Mouse (Mus musculus): ENCODE measurements around the gene Slc9a1. TPM values are rescaled to one million over a fixed set of nuclear protein-coding genes. Genes with fewer than 3 reads are reported as not detected.

Gene Slc9a1
- polyA plus RNA-seq, 1 experiment from 2014 or later = 9.4 TPM

DNA sequence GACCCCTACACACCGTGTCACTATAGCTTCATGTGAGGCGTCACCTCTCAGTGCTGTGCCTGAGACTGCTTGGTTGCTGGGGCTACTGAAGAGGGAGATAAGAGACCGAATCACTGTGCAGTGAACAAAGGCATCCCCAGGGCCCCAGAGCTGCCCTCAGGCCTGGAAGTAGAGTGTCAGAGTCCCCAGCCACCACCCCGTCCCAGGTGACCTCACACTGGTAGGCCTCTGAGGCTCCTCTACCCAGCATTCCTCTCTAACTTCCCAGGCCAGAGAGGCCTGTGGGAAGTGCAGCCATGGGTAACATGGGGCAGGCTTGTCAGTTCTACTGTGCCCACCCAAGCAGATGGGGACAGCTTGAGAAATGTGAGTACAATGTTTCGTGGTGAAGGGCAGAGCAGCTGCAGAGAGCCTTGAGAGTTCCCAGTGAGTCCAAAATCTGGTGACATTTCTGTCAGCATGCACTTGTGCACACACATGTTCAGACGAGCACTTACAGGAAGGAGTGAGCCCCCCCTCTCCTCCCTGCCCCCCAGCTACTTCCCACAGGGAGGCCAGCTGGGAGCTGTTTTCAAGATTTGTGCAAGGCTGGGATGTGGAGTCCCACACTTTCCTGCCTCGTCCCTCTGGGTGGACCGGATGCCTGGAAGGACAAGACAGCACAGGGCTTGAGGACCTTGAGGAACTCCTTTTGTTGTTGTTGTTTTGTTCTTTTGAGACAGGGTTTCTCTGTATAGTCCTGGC, 37.0 kb downstream of the Slc9a1 start:
- 57% methylated on average over 8 of the region's 8 CpGs for WGBS
- peak overlapping the region; percentile 33; the same call in 1 of the 2 replicates for H3K27ac ChIP-seq
- no peak overlapping the region for H3K4me3 ChIP-seq
- H3K9me3 ChIP-seq = no peaks in the 10 kb centered on the region
- peaks cover 31% of the 10 kb centered on the region for H3K4me1 ChIP-seq
- peaks cover under 1% of the 10 kb centered on the region; the same call in 1 of the 2 replicates for H3K36me3 ChIP-seq
- no peaks in the 10 kb centered on the region for H3K27me3 ChIP-seq
- H3K4me2 ChIP-seq = no peak overlapping the region
- peak overlapping the region; percentile 51; the same call in 1 of the 2 replicates for H3K9ac ChIP-seq
- ATAC-seq (ENCODE audit: insufficient number of reproducible peaks, insufficient read depth, low FRiP score, low TSS enrichment, low read depth) = no peak

DNA sequence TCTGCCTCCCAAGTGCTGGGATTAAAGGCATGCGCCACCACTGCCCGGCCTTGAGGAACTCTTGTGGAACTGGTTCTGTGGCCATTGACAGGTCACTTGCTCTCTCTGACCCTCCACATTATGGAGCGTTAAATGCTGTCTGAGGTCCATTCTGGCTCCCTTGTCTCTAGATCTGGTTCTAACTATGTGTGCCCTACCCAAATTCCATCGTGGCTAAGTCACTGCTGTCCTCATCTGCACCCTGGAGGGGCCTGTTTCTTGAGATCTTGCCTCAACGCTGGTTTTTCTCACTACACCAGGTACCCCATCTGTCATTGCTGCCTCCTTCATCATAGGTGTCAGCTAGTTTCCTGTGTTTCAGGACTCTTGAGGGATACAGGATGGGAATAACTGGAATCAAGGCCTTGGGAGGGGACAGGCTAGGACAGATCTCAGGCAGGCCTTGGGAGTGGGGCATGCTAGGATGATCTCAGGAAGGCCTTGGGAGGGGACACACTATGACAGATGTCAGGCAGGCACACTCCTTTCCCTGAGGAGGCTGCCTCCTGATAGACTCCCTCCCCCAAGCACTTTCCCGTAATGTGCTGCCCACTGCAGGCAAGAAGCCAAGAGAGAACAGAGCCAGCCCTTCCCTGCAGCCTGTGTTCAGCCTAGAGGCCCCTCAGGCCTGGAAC, 37.7 kb downstream of the Slc9a1 start:
- H3K27me3 ChIP-seq = no peaks in the 10 kb centered on the region
- no peak overlapping the region for H3K4me2 ChIP-seq
- no peak overlapping the region for H3K4me3 ChIP-seq
- no peaks in the 10 kb centered on the region for H3K9me3 ChIP-seq
- peak overlapping the region; percentile 69 for H3K27ac ChIP-seq
- ATAC-seq (ENCODE audit: insufficient number of reproducible peaks, insufficient read depth, low FRiP score, low TSS enrichment, low read depth) = no peak
- H3K4me1 ChIP-seq = peaks cover 31% of the 10 kb centered on the region
- H3K9ac ChIP-seq = peak overlapping the region; percentile 7
- WGBS = 62% methylated on average over 6 of the region's 6 CpGs
- H3K36me3 ChIP-seq = peaks cover 8% of the 10 kb centered on the region

DNA sequence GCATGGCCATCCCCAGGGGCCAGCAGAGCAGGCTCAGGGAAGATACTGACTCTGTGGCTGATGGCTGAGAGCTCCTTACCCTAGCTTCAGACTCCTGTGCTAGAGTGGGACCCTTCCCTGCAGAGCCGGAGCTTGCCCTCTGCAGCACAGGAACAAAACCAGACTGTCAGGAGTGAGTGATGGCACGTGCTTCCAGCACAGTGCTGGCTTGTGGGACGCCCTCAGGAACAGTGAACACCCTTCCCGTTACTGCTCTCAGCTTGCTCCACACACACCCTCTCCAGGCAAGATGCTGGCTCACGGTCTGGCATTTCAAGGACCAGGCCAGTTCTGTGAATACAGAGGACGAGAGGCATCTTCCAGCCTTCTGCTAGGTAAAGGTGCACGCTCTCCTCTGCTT, 38.5 kb downstream of the Slc9a1 start:
- ATAC-seq (ENCODE audit: insufficient number of reproducible peaks, insufficient read depth, low FRiP score, low TSS enrichment, low read depth) = no peak
- peak overlapping the region; percentile 69 for H3K27ac ChIP-seq
- H3K4me2 ChIP-seq = no peak overlapping the region
- no peaks in the 10 kb centered on the region for H3K27me3 ChIP-seq
- H3K36me3 ChIP-seq = peaks cover 14% of the 10 kb centered on the region
- H3K4me3 ChIP-seq = no peak overlapping the region
- H3K9me3 ChIP-seq = no peaks in the 10 kb centered on the region
- peak overlapping the region; percentile 7; the same call in 1 of the 2 replicates for H3K9ac ChIP-seq
- peaks cover 31% of the 10 kb centered on the region for H3K4me1 ChIP-seq
- 59% methylated on average over 7 of the region's 7 CpGs for WGBS

DNA sequence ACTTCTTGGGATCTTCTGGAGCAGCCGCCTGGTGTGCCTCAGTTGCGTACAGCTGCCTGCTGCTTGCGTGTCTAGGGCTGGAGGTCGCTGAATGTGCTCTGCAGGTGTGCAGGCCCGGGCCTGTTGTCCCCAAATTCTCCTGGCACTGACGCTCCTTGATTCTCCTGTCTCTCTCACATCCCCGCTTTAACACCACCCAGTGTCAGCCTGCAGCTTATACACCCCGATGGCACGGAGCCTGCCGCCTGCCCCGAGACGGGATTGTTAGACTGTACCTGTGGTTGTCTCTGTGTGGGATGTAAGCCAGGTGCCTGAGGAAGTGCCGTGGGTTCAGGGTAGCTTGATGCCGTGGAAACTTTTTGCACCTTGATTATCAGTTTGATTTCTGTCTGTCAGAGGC, 41.5 kb downstream of the Slc9a1 start:
- Histone ChIP-seq H3K4me3 (no peak overlapping the region), H3K4me2 (no peak overlapping the region), H3K27me3 (no peaks in the 10 kb centered on the region), H3K9me3 (no peaks in the 10 kb centered on the region), H3K27ac (no peak overlapping the region), H3K36me3 (peaks cover 26% of the 10 kb centered on the region), H3K4me1 (peaks cover 25% of the 10 kb centered on the region), H3K9ac (no peak overlapping the region; the same call in 1 of the 2 replicates)
- no peak for ATAC-seq (ENCODE audit: insufficient number of reproducible peaks, insufficient read depth, low FRiP score, low TSS enrichment, low read depth)
- WGBS = 72% methylated on average over 14 of the region's 14 CpGs

DNA sequence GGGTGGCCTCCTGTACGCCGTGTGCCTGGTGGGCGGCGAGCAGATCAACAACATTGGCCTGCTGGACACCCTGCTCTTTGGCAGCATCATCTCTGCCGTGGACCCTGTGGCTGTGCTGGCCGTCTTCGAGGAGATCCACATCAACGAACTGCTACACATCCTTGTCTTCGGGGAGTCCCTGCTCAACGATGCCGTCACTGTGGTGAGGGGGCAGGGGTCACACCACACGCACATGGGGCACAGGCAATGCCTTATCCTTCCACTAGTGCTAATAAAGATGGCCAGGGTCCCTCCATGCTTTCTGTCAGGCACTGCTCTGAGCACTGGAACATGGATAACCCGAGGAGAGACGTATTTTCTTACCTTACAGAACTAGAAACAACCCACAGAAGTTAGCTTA, 42.6 kb downstream of the Slc9a1 start:
- peaks cover 34% of the 10 kb centered on the region for H3K36me3 ChIP-seq
- H3K27me3 ChIP-seq = no peaks in the 10 kb centered on the region
- H3K27ac ChIP-seq = no peak overlapping the region
- H3K9ac ChIP-seq = no peak overlapping the region
- no peak for ATAC-seq (ENCODE audit: insufficient number of reproducible peaks, insufficient read depth, low FRiP score, low TSS enrichment, low read depth)
- no peak overlapping the region for H3K4me3 ChIP-seq
- H3K4me2 ChIP-seq = no peak overlapping the region
- H3K9me3 ChIP-seq = no peaks in the 10 kb centered on the region
- 87% methylated on average over 14 of the region's 14 CpGs for WGBS
- peaks cover 14% of the 10 kb centered on the region for H3K4me1 ChIP-seq

DNA sequence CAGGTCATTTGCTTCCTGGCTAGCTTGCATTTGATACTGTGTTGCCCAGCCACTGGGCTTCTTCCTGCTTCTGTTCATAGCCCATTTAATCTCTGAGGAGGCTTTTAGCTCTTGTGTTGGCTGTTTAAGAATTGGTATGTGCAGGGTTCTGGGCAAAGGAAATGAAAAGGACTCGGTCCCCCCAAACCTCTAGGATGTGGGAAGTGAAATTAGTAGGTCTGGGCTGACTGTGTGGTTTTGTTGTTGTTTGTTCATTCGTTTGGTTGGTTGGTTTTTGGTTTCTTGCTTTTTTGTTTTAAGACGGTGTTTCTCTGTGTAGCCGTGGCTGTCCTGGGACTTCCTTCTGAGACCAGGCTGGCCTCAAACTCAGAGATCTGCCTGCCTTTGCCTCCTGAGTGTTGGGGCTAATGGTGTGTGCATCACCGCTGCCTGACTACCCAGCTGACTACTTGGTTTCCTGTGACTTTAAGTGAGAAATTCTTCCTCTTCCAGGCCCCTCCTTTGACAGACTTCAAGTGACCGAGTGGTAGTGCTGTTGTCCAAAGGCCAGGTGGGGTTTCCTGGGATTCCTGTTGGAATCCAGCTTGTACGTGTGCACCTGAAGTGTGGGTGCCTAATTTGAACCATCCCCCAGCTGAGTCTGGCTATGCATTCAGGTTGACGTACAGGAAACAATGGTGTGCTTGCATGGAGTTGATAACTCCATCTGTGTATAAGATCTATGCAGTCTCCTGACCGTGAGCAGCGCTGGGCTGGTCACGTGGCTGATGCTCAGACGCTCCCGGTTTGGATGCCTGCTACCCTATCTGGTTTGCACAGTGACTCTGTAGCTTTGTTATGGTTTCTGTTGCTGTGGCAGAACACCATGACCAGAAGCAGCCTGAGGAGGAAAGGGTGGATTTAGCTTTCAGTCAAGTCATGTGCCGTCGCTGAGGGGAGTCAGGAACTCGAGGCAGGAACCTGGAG, 43.4 kb downstream of the Slc9a1 start:
- 82% methylated on average over 16 of the region's 16 CpGs for WGBS
- no peak for ATAC-seq (ENCODE audit: insufficient number of reproducible peaks, insufficient read depth, low FRiP score, low TSS enrichment, low read depth)
- no peak overlapping the region for H3K9ac ChIP-seq
- peaks cover 6% of the 10 kb centered on the region for H3K4me1 ChIP-seq
- H3K9me3 ChIP-seq = no peaks in the 10 kb centered on the region
- no peaks in the 10 kb centered on the region for H3K27me3 ChIP-seq
- no peak overlapping the region for H3K27ac ChIP-seq
- no peak overlapping the region for H3K4me3 ChIP-seq
- H3K4me2 ChIP-seq = no peak overlapping the region
- peaks cover 42% of the 10 kb centered on the region for H3K36me3 ChIP-seq

DNA sequence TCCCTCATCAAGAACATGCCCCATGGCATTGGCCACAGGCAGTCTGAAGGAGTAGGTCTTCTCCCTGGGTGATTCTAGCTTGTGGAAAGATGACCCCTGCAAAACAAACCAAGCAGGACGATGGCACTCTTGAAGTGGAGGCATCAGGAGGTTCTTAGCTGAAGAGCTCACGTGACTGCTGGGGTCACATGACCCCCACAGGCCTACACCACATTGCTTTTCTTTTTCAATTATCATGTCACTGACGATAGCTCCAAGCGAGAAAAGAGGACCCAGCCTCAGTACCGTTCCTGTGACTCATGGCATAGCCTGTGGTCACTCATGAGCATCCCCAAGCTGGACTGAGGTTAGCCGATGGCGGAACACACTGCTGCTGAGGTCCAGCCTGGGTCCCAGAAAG, 44.1 kb downstream of the Slc9a1 start:
- ATAC-seq (ENCODE audit: insufficient number of reproducible peaks, insufficient read depth, low FRiP score, low TSS enrichment, low read depth) = no peak
- Histone ChIP-seq H3K27me3 (no peaks in the 10 kb centered on the region), H3K4me2 (no peak overlapping the region), H3K4me1 (no peaks in the 10 kb centered on the region), H3K27ac (no peak overlapping the region), H3K9ac (no peak overlapping the region), H3K4me3 (no peak overlapping the region), H3K9me3 (no peaks in the 10 kb centered on the region), H3K36me3 (peaks cover 49% of the 10 kb centered on the region)
- WGBS = 93% methylated on average over 7 of the region's 7 CpGs

DNA sequence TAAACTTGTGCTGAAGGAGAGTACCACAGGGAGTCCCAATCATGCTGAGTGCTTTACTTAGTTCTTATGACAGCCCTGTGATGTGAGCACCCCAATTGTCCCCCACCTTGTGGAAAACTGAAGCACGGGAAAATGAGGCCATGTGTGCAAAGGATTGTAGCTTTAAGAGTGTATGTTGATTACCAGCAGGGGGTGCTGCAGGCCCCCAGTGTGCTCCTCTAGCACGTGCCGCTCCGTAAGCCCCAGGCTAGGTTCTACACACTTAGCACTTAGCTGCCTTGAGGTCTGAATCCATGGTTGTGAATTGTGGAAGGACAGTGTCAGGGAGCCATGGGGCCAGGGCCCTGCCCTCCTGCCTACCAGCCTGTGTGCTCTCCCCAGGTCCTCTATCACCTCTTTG, 45.4 kb downstream of the Slc9a1 start:
- 53% methylated on average over 4 of the region's 4 CpGs for WGBS
- H3K9ac ChIP-seq = no peak overlapping the region
- H3K9me3 ChIP-seq = no peaks in the 10 kb centered on the region
- ATAC-seq (ENCODE audit: insufficient number of reproducible peaks, insufficient read depth, low FRiP score, low TSS enrichment, low read depth) = no peak
- no peaks in the 10 kb centered on the region for H3K4me1 ChIP-seq
- H3K4me3 ChIP-seq = no peak overlapping the region
- no peak overlapping the region for H3K27ac ChIP-seq
- no peaks in the 10 kb centered on the region for H3K27me3 ChIP-seq
- H3K36me3 ChIP-seq = peaks cover 57% of the 10 kb centered on the region
- no peak overlapping the region for H3K4me2 ChIP-seq

DNA sequence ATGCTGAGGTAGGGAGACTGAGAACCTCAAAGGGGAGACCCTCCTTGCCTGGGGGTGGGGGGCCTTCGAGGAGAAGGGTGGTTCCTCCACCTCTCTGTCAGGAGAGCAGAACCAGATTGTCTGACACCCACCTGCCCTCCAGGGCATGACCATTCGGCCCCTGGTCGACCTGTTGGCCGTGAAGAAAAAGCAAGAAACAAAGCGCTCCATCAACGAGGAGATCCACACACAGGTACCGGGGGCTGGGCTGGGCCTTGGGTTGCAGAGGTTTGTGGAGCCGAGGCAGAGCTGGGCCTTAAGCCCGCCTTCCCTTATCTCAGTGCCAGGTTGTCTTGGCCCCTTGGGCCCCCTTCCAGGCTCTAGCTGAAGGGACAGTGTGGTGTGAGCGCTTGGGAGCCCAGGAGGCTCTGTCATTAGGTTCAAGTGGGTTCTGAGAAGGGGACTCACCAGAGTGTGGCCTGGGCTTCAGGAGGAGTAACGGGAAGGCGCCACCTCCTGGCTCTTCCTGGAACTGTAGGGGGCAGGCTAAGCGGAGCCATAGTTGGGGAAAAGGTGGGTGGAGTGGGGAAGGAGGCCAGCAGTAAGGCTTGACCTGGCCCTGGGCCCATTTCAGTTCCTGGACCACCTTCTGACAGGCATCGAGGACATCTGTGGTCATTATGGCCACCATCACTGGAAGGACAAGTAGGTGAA, 50.0 kb downstream of the Slc9a1 start:
- Histone ChIP-seq H3K36me3 (peaks cover 65% of the 10 kb centered on the region), H3K9me3 (no peaks in the 10 kb centered on the region), H3K4me2 (no peak overlapping the region), H3K9ac (no peak overlapping the region), H3K27me3 (no peaks in the 10 kb centered on the region), H3K4me1 (no peaks in the 10 kb centered on the region), H3K27ac (no peak overlapping the region), H3K4me3 (no peak overlapping the region)
- no peak for ATAC-seq (ENCODE audit: insufficient number of reproducible peaks, insufficient read depth, low FRiP score, low TSS enrichment, low read depth)
- WGBS = 66% methylated on average over 14 of the region's 14 CpGs

DNA sequence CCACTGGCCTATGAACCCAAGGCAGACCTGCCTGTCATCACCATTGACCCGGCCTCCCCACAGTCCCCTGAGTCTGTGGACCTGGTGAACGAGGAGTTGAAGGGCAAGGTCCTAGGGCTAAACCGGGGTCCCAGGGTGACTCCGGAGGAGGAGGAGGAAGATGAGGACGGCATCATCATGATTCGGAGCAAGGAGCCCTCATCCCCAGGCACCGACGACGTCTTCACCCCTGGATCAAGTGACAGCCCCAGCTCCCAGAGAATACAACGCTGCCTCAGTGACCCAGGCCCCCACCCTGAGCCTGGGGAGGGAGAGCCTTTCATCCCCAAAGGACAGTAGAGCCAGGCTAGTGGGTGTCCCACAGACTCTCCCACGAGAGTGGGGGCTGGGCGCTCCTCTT, 52.5 kb downstream of the Slc9a1 start:
- peaks cover 56% of the 10 kb centered on the region for H3K36me3 ChIP-seq

DNA sequence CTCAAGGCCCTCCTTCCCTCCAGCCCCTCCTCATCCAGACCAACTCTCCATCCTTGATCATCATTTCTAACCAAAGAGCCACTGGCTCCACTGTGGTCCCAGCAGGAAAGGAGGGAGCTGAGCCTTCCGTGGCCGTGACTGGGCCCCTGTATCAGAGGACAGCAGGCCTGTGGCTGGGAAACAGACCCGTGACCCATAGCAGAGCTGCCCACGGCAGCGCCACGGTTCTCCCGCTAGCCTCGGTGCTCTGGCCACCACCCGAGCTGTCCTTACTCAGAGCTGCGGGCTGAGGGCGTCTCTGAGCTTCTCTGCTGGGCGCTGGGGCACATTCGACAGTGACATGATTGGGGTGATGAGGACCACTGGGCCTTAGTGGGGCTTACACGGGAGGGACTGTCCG, 53.1 kb downstream of the Slc9a1 start:
- Histone ChIP-seq H3K9me3 (no peaks in the 10 kb centered on the region), H3K27me3 (no peaks in the 10 kb centered on the region), H3K4me1 (peaks cover 6% of the 10 kb centered on the region), H3K36me3 (peaks cover 50% of the 10 kb centered on the region), H3K4me2 (no peak overlapping the region), H3K4me3 (no peak overlapping the region), H3K9ac (no peak overlapping the region), H3K27ac (no peak overlapping the region)
- no peak for ATAC-seq (ENCODE audit: insufficient number of reproducible peaks, insufficient read depth, low FRiP score, low TSS enrichment, low read depth)
- WGBS = 83% methylated on average over 15 of the region's 15 CpGs

More for the DNA sequence above, 52.5 kb downstream of the Slc9a1 start:
- Histone ChIP-seq H3K4me3 (no peak overlapping the region), H3K9ac (no peak overlapping the region), H3K9me3 (no peaks in the 10 kb centered on the region), H3K4me1 (0 out of 2 replicates have a peak, but pooled peaks cover under 1% of the 10 kb centered on the region), H3K27me3 (no peaks in the 10 kb centered on the region), H3K27ac (no peak overlapping the region), H3K4me2 (no peak overlapping the region)
- no peak for ATAC-seq (ENCODE audit: insufficient number of reproducible peaks, insufficient read depth, low FRiP score, low TSS enrichment, low read depth)
- 90% methylated on average over 12 of the region's 12 CpGs for WGBS

All from embryonic facial prominence, embryonic 13.5 days (tissue).